Mouse (Mus musculus) lung, postnatal 0 days (tissue): ENCODE data around the gene Myo16. TPM values are rescaled to one million over a fixed set of nuclear protein-coding genes. Genes with fewer than 3 reads are reported as not detected.

Source experiments
- ATAC-seq: fragments of 200-750 bp; cut with Nextera tagmentation; 2 replicates; pipeline ENCODE4 v1.8.0; 2017; ENCODE audit warnings: moderate library complexity
- DNase-seq: peaks from one replicate; pipeline ENCODE4 v3.0.0-alpha.2; 2016; ENCODE audit warnings: low spot score
- H3K27ac ChIP-seq: fragments of 300-500 bp; sonication (generic); 2 replicates; pipeline ENCODE4 v1.5.1; 2014; ENCODE audit warnings: antibody characterized with exemption, mild to moderate bottlenecking, low read length, mixed read lengths
- H3K27me3 ChIP-seq: fragments of 300-500 bp; sonication (generic); replicated peaks from 2 replicates; pipeline ENCODE4 v1.6.1; 2014; ENCODE audit warnings: low read length, mixed read lengths; ENCODE audit not compliant: insufficient read depth
- H3K36me3 ChIP-seq: fragments of 300-500 bp; sonication (generic); 2 replicates; pipeline ENCODE4 v1.6.1; 2014; ENCODE audit warnings: low read length, mixed read lengths; ENCODE audit not compliant: insufficient read depth
- H3K4me1 ChIP-seq: fragments of 300-500 bp; sonication (generic); 2 replicates; pipeline ENCODE4 v1.6.1; 2014; ENCODE audit warnings: antibody characterized with exemption, low read depth, low read length, mixed read lengths; ENCODE audit not compliant: insufficient read depth
- H3K4me2 ChIP-seq: fragments of 300-500 bp; sonication (generic); replicated peaks from 2 replicates; pipeline ENCODE4 v1.6.1; 2014; ENCODE audit warnings: low read depth, mild to moderate bottlenecking, low read length, moderate library complexity, mixed read lengths
- H3K4me3 ChIP-seq: fragments of 300-500 bp; sonication (generic); 2 replicates; pipeline ENCODE4 v1.5.1; 2014; ENCODE audit warnings: low read depth, low read length
- H3K9ac ChIP-seq: fragments of 300-500 bp; sonication (generic); replicated peaks from 2 replicates; pipeline ENCODE4 v1.6.1; 2014; ENCODE audit warnings: low read depth, mild to moderate bottlenecking
- H3K9me3 ChIP-seq: fragments of 300-500 bp; sonication (generic); 2 replicates; pipeline ENCODE4 v1.6.1; 2016; ENCODE audit warnings: low read length, mixed read lengths
- CTCF ChIP-seq: IDR thresholded peaks from 2 replicates; pipeline ENCODE4 v1.5.1; 2016; ENCODE audit warnings: antibody characterized with exemption, mild to moderate bottlenecking
- EP300 ChIP-seq: IDR thresholded peaks from 2 replicates; pipeline ENCODE4 v1.6.1; 2016; ENCODE audit warnings: antibody characterized with exemption, mild to moderate bottlenecking, control low read depth
- WGBS: fragments of 180-500 bp; shearing (Covaris S2); extraction: QIAGEN DNeasy Blood & Tissue Kit; methylation state at CpG from one replicate; pipeline ENCODE4 v1.1.7; 2014; 5-methylcytosine and 5-hydroxymethylcytosine counted together
- polyA plus RNA-seq: library from polyadenylated mRNA; unstranded; fragments of >200 nt; fragmentation: Nextera tagmentation; extraction: Ambion mirVana; gene quantifications from 2 replicates; pipeline ENCODE4 v1.2.1, GENCODE M21; 2015

Myo16 gene
- polyA plus RNA-seq, 1 experiment from 2014 or later = 0.17 TPM

- H3K27me3 ChIP-seq = no peaks in the 10 kb centered on the region
- H3K4me1 ChIP-seq = no peaks in the 10 kb centered on the region
- H3K27ac ChIP-seq = no peak overlapping the region
- TF ChIP-seq EP300 = no peak
- TF ChIP-seq CTCF = no peak
- ATAC-seq (no peak), DNase-seq (no peak)
- no peak overlapping the region for H3K4me3 ChIP-seq
- H3K4me2 ChIP-seq = no peak overlapping the region
- WGBS = 76% methylated on average over 6 of the region's 6 CpGs
- no peaks in the 10 kb centered on the region for H3K36me3 ChIP-seq
- H3K9me3 ChIP-seq = no peaks in the 10 kb centered on the region
- no peak overlapping the region for H3K9ac ChIP-seq
Observed at GRCm38 (mm10) chr8:10190607-10191006, 36.9 kb downstream of the Myo16 start.

- 65% methylated on average over 7 of the region's 7 CpGs for WGBS
- no peaks in the 10 kb centered on the region for H3K27me3 ChIP-seq
- no peaks in the 10 kb centered on the region for H3K9me3 ChIP-seq
- H3K27ac ChIP-seq = no peak overlapping the region
- H3K36me3 ChIP-seq = no peaks in the 10 kb centered on the region
- no peaks in the 10 kb centered on the region for H3K4me1 ChIP-seq
- no peak for ATAC-seq
- no peak overlapping the region for H3K4me3 ChIP-seq
- H3K4me2 ChIP-seq = no peak overlapping the region
- no peak overlapping the region for H3K9ac ChIP-seq
- TF ChIP-seq CTCF (no peak), EP300 (no peak)
- no peak for DNase-seq
Observed at GRCm38 (mm10) chr8:10198164-10198563, 44.5 kb downstream of the Myo16 start.

GRCm38 (mm10) chr8:10199301-10199700, 45.6 kb downstream of the Myo16 start:
- 67% methylated on average over 5 of the region's 5 CpGs for WGBS
- Histone ChIP-seq H3K36me3 (no peaks in the 10 kb centered on the region), H3K27me3 (no peaks in the 10 kb centered on the region), H3K4me3 (no peak overlapping the region), H3K4me2 (no peak overlapping the region), H3K4me1 (no peaks in the 10 kb centered on the region), H3K9ac (no peak overlapping the region), H3K9me3 (no peaks in the 10 kb centered on the region), H3K27ac (no peak overlapping the region)
- no peak for TF ChIP-seq EP300
- no peak for TF ChIP-seq CTCF
- ATAC-seq = no peak
- DNase-seq = no peak

- no peaks in the 10 kb centered on the region for H3K27me3 ChIP-seq
- no peaks in the 10 kb centered on the region for H3K9me3 ChIP-seq
- H3K4me1 ChIP-seq = no peaks in the 10 kb centered on the region
- no peaks in the 10 kb centered on the region for H3K36me3 ChIP-seq
- no peak overlapping the region for H3K9ac ChIP-seq
- H3K4me2 ChIP-seq = no peak overlapping the region
- H3K4me3 ChIP-seq = no peak overlapping the region
- H3K27ac ChIP-seq = no peak overlapping the region
- WGBS = 68% methylated on average over 8 of the region's 8 CpGs
- no peak for ATAC-seq
- TF ChIP-seq EP300 (no peak), CTCF (no peak)
- DNase-seq = no peak
Observed at GRCm38 (mm10) chr8:10200042-10200441, 46.3 kb downstream of the Myo16 start.

GRCm38 (mm10) chr8:10215023-10215422, 61.3 kb downstream of the Myo16 start:
- Histone ChIP-seq H3K4me1 (no peaks in the 10 kb centered on the region), H3K27ac (no peak overlapping the region), H3K9ac (no peak overlapping the region), H3K36me3 (no peaks in the 10 kb centered on the region), H3K27me3 (no peaks in the 10 kb centered on the region), H3K4me3 (no peak overlapping the region), H3K4me2 (no peak overlapping the region), H3K9me3 (no peaks in the 10 kb centered on the region)
- ATAC-seq = no peak
- 83% methylated on average over 3 of the region's 3 CpGs for WGBS
- TF ChIP-seq CTCF (no peak), EP300 (no peak)
- DNase-seq = no peak

- 67% methylated on average over 5 of the region's 5 CpGs for WGBS
- no peaks in the 10 kb centered on the region for H3K4me1 ChIP-seq
- no peak overlapping the region for H3K4me3 ChIP-seq
- H3K9ac ChIP-seq = no peak overlapping the region
- H3K4me2 ChIP-seq = no peak overlapping the region
- ATAC-seq = no peak
- DNase-seq = no peak
- H3K27ac ChIP-seq = no peak overlapping the region
- H3K27me3 ChIP-seq = no peaks in the 10 kb centered on the region
- H3K36me3 ChIP-seq = no peaks in the 10 kb centered on the region
- TF ChIP-seq EP300 (no peak), CTCF (no peak)
- no peaks in the 10 kb centered on the region for H3K9me3 ChIP-seq
Observed at GRCm38 (mm10) chr8:10219761-10220276, 66.1 kb downstream of the Myo16 start.

- H3K27ac ChIP-seq = no peak overlapping the region
- no peak for DNase-seq
- ATAC-seq = no peak
- TF ChIP-seq CTCF = no peak
- no peak for TF ChIP-seq EP300
- H3K4me3 ChIP-seq = no peak overlapping the region
- WGBS = 24% methylated on average over 2 of the region's 2 CpGs
- H3K4me1 ChIP-seq = no peaks in the 10 kb centered on the region
- no peaks in the 10 kb centered on the region for H3K9me3 ChIP-seq
- no peaks in the 10 kb centered on the region for H3K27me3 ChIP-seq
- no peaks in the 10 kb centered on the region for H3K36me3 ChIP-seq
- H3K9ac ChIP-seq = no peak overlapping the region
- H3K4me2 ChIP-seq = no peak overlapping the region
Observed at GRCm38 (mm10) chr8:10222770-10223169, 69.1 kb downstream of the Myo16 start.
